Mouse (Mus musculus): Measurements from ENCODE around the gene Padi2. TPM values are rescaled to one million over a fixed set of nuclear protein-coding genes. Genes with fewer than 3 reads are reported as not detected.

Padi2 gene
- total and polyA plus RNA-seq, 3 experiments = 0.04 TPM; not detected in 2

GRCm38 (mm10) chr4:140878655-140879054 lies 27.5 kb upstream of the Padi2 start:
- Histone ChIP-seq H3K27ac (ENCODE audit: insufficient read depth, low read depth) (no peak overlapping the region), H3K9ac (ENCODE audit: insufficient read depth, low read depth) (no peak overlapping the region), H3K79me2 (replicated peaks; ENCODE audit: control insufficient read depth, extremely low read depth, insufficient read depth, poor library complexity, severe bottlenecking) (no peaks in the 10 kb centered on the region), H3K4me1 (ENCODE audit: control insufficient read depth in 1 of 2, insufficient read depth in 2 of 2) (no peaks in the 10 kb centered on the region), H3K27me3 (replicated peaks) (peaks cover 47% of the 10 kb centered on the region), H3K4me3 (replicated peaks in 1 of 3; ENCODE audit: low read depth in 2 of 3, low read length in 2 of 3, poor library complexity in 1 of 3) (no peak overlapping the region), H3K4me2 (ENCODE audit: insufficient read depth, low read depth, poor library complexity, severe bottlenecking) (no peak overlapping the region), H3K9me3 (replicated peaks; ENCODE audit: low read length) (peaks cover 27% of the 10 kb centered on the region), H3K36me3 (replicated peaks in 1 of 2; ENCODE audit: control insufficient read depth in 1 of 2, insufficient read depth in 1 of 2, low read length in 1 of 2) (no peaks in the 10 kb centered on the region)
- in situ Hi-C loops (cut with MboI; ENCODE audit: low pct_ligation_motif_present, low pct_unique_long_range_greater_than_20kb, low sequenced_read_pairs) (no loop called here), dilution Hi-C loops (cut with MboI; ENCODE audit: extremely low pct_ligation_motif_present, extremely low pct_unique_long_range_greater_than_20kb, low sequenced_read_pairs) (no loop called here)
- DNase-seq (ENCODE audit: extremely low read depth) = no peak
- TF ChIP-seq POLR2AphosphoS2 (IDR thresholded peaks at IDR 0.05; ENCODE audit: low read depth, low read length) (no peak), JUND (conservative IDR thresholded peaks at IDR 0.05; ENCODE audit: low read depth, low read length) (no peak), MAFK (IDR thresholded peaks at IDR 0.05; ENCODE audit: insufficient replicate concordance, low read length) (no peak), MYC (IDR thresholded peaks at IDR 0.05; ENCODE audit: low read depth, low read length) (no peak), ZKSCAN1 (IDR thresholded peaks at IDR 0.05; ENCODE audit: borderline replicate concordance, low read depth, low read length) (no peak), UBTF (IDR thresholded peaks at IDR 0.05; ENCODE audit: low read depth, low read length) (no peak), KAT2A (IDR thresholded peaks at IDR 0.05; ENCODE audit: insufficient replicate concordance, low read length) (no peak)

GRCm38 (mm10) chr4:140879116-140879515 lies 27.0 kb upstream of the Padi2 start:
- no peaks in the 10 kb centered on the region for H3K4me1 ChIP-seq (ENCODE audit: control insufficient read depth in 1 of 2, insufficient read depth in 2 of 2)
- in situ Hi-C loops (cut with MboI; ENCODE audit: low pct_ligation_motif_present, low pct_unique_long_range_greater_than_20kb, low sequenced_read_pairs) = no loop called here
- no peak overlapping the region for H3K9ac ChIP-seq (ENCODE audit: insufficient read depth, low read depth)
- no peak overlapping the region for H3K27ac ChIP-seq (ENCODE audit: insufficient read depth, low read depth)
- dilution Hi-C loops (cut with MboI; ENCODE audit: extremely low pct_ligation_motif_present, extremely low pct_unique_long_range_greater_than_20kb, low sequenced_read_pairs) = no loop called here
- H3K4me2 ChIP-seq (ENCODE audit: insufficient read depth, low read depth, poor library complexity, severe bottlenecking) = no peak overlapping the region
- no peak for DNase-seq (ENCODE audit: extremely low read depth)
- no peaks in the 10 kb centered on the region for H3K36me3 ChIP-seq (replicated peaks in 1 of 2; ENCODE audit: control insufficient read depth in 1 of 2, insufficient read depth in 1 of 2, low read length in 1 of 2)
- H3K27me3 ChIP-seq (replicated peaks) = peaks cover 44% of the 10 kb centered on the region
- H3K79me2 ChIP-seq (replicated peaks; ENCODE audit: control insufficient read depth, extremely low read depth, insufficient read depth, poor library complexity, severe bottlenecking) = no peaks in the 10 kb centered on the region
- no peak for TF ChIP-seq MAX (IDR thresholded peaks at IDR 0.05; ENCODE audit: low read length)
- TF ChIP-seq MYC (IDR thresholded peaks at IDR 0.05; ENCODE audit: low read depth, low read length) = no peak
- TF ChIP-seq TBP (conservative IDR thresholded peaks at IDR 0.05; ENCODE audit: low read depth, low read length) = no peak
- TF ChIP-seq HCFC1 (IDR thresholded peaks at IDR 0.05; ENCODE audit: low read depth, low read length) = no peak
- H3K4me3 ChIP-seq (replicated peaks in 1 of 3; ENCODE audit: low read depth in 2 of 3, low read length in 2 of 3, poor library complexity in 1 of 3) = no peak overlapping the region
- peaks cover 24% of the 10 kb centered on the region for H3K9me3 ChIP-seq (replicated peaks; ENCODE audit: low read length)

- no peak overlapping the region for H3K9ac ChIP-seq (ENCODE audit: insufficient read depth, low read depth)
- H3K27ac ChIP-seq (ENCODE audit: insufficient read depth, low read depth) = no peak overlapping the region
- peaks cover 42% of the 10 kb centered on the region for H3K27me3 ChIP-seq (replicated peaks)
- no peak overlapping the region for H3K4me2 ChIP-seq (ENCODE audit: insufficient read depth, low read depth, poor library complexity, severe bottlenecking)
- no peaks in the 10 kb centered on the region for H3K79me2 ChIP-seq (replicated peaks; ENCODE audit: control insufficient read depth, extremely low read depth, insufficient read depth, poor library complexity, severe bottlenecking)
- dilution Hi-C loops (cut with MboI; ENCODE audit: extremely low pct_ligation_motif_present, extremely low pct_unique_long_range_greater_than_20kb, low sequenced_read_pairs) = no loop called here
- DNase-seq (ENCODE audit: extremely low read depth) = no peak
- no peaks in the 10 kb centered on the region for H3K36me3 ChIP-seq (replicated peaks in 1 of 2; ENCODE audit: control insufficient read depth in 1 of 2, insufficient read depth in 1 of 2, low read length in 1 of 2)
- TF ChIP-seq EP300 (IDR thresholded peaks at IDR 0.05; ENCODE audit: low read length) (no peak), ELF1 (IDR thresholded peaks at IDR 0.05; ENCODE audit: low read depth, low read length) (no peak), SIN3A (IDR thresholded peaks at IDR 0.05; ENCODE audit: low read length) (no peak)
- no peaks in the 10 kb centered on the region for H3K4me1 ChIP-seq (ENCODE audit: control insufficient read depth in 1 of 2, insufficient read depth in 2 of 2)
- H3K9me3 ChIP-seq (replicated peaks; ENCODE audit: low read length) = peaks cover 20% of the 10 kb centered on the region
- in situ Hi-C loops (cut with MboI; ENCODE audit: low pct_ligation_motif_present, low pct_unique_long_range_greater_than_20kb, low sequenced_read_pairs) = no loop called here
- no peak overlapping the region for H3K4me3 ChIP-seq (replicated peaks in 1 of 3; ENCODE audit: low read depth in 2 of 3, low read length in 2 of 3, poor library complexity in 1 of 3)
Observed at GRCm38 (mm10) chr4:140879739-140880138, 26.4 kb upstream of the Padi2 start.

Data from CH12.LX (cell line).